Mouse (Mus musculus): ENCODE data around the gene Npas3. TPM values are rescaled to one million over a fixed set of nuclear protein-coding genes. Genes with fewer than 3 reads are reported as not detected.

The Npas3 gene
- polyA plus RNA-seq, 1 experiment from 2014 or later: 0.70 TPM

DNA sequence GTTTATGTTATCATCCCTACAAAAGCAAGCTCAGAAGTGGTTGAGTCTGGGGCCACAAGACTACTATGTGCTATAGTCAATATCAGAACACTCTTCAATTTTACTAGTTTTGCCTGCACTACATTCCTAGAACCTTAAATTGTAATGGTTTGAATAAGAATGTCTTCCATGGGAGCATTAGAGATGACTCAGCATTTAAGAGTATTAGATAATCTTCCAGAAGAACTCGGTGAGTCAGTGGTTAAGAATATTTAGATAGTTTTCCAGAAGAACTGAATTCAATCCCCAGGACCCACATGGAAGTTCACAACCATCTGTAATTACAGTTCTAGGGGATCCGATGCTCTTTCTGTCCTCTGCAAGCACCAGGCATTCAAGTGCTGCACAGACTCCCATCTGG, 280.9 kb downstream of the Npas3 start:
- no peak overlapping the region for H3K9ac ChIP-seq
- WGBS (ENCODE audit: insufficient replicate concordance): 59% methylated on average over 2 of the region's 2 CpGs
- no peak overlapping the region for H3K4me2 ChIP-seq
- no peak overlapping the region for H3K4me3 ChIP-seq
- H3K27ac ChIP-seq: no peak overlapping the region
- no peaks in the 10 kb centered on the region for H3K27me3 ChIP-seq (replicated peaks)
- no peaks in the 10 kb centered on the region for H3K9me3 ChIP-seq (replicated peaks)
- H3K36me3 ChIP-seq: no peaks in the 10 kb centered on the region
- H3K4me1 ChIP-seq: no peaks in the 10 kb centered on the region
- ATAC-seq: no peak

DNA sequence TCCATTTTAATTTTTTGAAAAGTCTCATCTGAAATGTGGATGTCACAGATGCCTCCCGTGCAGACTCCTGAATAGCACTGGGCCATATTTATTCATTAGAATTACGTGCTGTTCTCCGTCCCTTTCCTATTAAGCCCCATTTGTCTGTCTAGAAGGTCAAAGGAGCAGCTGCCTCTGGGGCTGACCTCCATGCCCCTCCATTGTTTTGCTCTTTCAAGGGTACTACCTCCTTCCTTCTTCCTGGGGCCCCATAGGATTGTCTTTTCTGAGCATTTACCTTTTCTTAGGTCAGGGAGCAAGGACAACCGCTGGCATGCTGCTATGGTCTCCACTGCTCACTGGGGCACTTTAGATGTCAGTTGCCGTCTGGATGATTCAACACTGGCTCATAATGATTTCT, 288.3 kb downstream of the Npas3 start:
- Histone ChIP-seq H3K4me3 (no peak overlapping the region), H3K27me3 (replicated peaks) (no peaks in the 10 kb centered on the region), H3K36me3 (no peaks in the 10 kb centered on the region), H3K27ac (no peak overlapping the region), H3K4me2 (no peak overlapping the region), H3K9me3 (replicated peaks) (no peaks in the 10 kb centered on the region), H3K4me1 (no peaks in the 10 kb centered on the region), H3K9ac (no peak overlapping the region)
- WGBS (ENCODE audit: insufficient replicate concordance): 71% methylated on average over 5 of the region's 5 CpGs
- ATAC-seq: no peak

DNA sequence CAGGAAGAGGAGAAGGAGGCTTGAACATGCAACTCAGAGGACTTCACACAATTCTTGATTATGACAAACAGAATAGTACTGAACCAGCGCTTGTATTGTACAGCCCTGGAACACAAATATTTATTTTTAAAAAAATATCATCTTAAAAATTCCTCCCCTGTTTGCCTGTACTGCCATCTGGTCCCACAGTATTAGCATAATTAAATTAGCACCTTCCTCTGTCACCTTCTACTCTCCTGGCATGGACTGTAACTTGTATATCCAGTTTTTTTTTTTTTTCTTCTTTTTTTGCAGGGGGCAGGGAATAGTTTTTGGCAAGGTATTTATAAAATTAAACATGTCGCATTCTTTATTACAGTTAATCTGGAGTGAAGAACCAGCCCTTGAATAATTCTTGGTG, 307.9 kb downstream of the Npas3 start:
- WGBS (ENCODE audit: insufficient replicate concordance): 77% methylated on average over 2 of the region's 2 CpGs
- Histone ChIP-seq H3K9me3 (replicated peaks) (no peaks in the 10 kb centered on the region), H3K9ac (no peak overlapping the region), H3K4me2 (no peak overlapping the region), H3K27ac (no peak overlapping the region), H3K27me3 (replicated peaks) (no peaks in the 10 kb centered on the region), H3K4me1 (no peaks in the 10 kb centered on the region), H3K36me3 (no peaks in the 10 kb centered on the region), H3K4me3 (no peak overlapping the region)
- no peak for ATAC-seq

DNA sequence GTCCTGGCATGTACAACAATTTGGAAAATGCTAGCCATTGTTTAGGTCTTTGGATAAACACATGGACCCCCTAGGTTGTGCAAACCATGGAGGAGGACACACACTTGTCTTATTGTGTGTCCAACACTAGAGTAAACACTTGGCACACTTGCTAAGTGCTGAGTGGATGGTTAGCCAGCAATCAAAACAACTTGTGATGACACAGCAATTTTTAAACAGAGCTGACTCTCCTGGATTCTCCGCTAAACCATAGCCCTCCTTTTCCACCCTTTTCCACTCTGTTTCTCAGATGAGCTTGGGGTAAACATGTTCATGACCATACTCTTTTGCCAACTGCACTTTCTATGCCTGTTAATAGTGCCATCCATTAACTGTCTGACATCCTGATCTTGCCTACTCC, 309.8 kb downstream of the Npas3 start:
- ATAC-seq: no peak
- H3K27ac ChIP-seq: no peak overlapping the region
- no peak overlapping the region for H3K4me3 ChIP-seq
- H3K9me3 ChIP-seq (replicated peaks): no peaks in the 10 kb centered on the region
- H3K36me3 ChIP-seq: no peaks in the 10 kb centered on the region
- H3K4me2 ChIP-seq: no peak overlapping the region
- H3K27me3 ChIP-seq (replicated peaks): no peaks in the 10 kb centered on the region
- no peak overlapping the region for H3K9ac ChIP-seq
- WGBS (ENCODE audit: insufficient replicate concordance): 88% methylated on average over 1 of the region's 1 CpGs
- no peaks in the 10 kb centered on the region for H3K4me1 ChIP-seq

DNA sequence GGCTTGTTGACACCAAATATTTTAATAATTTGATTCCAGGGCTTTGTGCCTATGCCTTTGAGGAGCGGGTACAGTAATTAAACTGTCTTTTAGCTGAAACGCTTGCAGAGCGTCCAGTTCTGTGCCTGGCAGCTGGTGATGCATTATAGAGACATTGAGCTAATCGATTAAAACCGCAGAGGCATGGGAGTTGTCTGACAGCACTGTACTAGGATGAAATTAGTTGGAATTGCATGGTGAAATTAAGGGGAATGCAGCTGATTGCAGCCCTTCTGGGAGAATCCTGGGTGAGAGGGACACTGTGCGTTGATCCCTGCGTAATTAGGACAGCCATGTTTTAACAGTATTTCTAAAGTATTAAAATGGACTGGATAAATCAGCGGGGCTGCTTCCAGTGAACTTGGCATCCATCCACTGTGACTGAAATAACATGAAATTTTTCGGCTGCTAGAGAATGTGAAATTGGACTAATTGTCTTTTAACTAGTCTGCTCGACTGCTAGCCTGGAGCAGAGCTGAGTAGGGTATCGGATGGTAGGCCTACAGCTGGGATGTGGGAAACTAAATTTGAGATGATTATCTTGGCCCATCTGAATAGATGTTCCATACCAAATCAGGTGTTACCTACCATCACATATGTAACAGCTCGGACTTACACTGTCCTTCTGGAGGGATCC, 318.4 kb downstream of the Npas3 start:
- no peak overlapping the region for H3K27ac ChIP-seq
- WGBS (ENCODE audit: insufficient replicate concordance): 72% methylated on average over 12 of the region's 12 CpGs
- no peak for ATAC-seq

DNA sequence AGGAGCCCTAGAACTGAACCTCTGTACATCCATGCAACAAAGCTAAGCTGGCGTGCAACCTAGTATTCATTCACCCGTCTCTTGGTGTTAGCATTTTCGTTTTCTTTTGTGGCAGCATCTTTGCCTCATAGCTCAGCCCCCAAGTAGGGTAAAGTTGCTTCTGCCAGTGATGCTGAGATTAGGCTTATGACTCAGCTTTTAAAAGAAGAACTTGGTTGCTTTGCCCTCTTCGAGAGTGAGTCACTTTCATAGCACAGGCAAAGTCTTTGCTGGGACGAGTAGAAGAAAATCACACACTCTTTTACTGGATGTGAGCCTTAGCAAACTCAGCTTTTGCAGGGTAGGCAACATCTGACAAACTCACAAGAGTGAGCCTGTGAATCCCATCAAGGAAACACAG, 332.7 kb downstream of the Npas3 start:
- no peaks in the 10 kb centered on the region for H3K27me3 ChIP-seq (replicated peaks)
- no peak overlapping the region for H3K27ac ChIP-seq
- H3K36me3 ChIP-seq: no peaks in the 10 kb centered on the region
- H3K9ac ChIP-seq: no peak overlapping the region
- no peak for ATAC-seq
- no peak overlapping the region for H3K4me3 ChIP-seq
- H3K4me2 ChIP-seq: no peak overlapping the region
- H3K4me1 ChIP-seq: no peaks in the 10 kb centered on the region
- H3K9me3 ChIP-seq (replicated peaks): no peaks in the 10 kb centered on the region
- 73% methylated on average over 5 of the region's 5 CpGs for WGBS (ENCODE audit: insufficient replicate concordance)

More for the DNA sequence above, 318.4 kb downstream of the Npas3 start:
- H3K27me3 ChIP-seq (replicated peaks): no peaks in the 10 kb centered on the region
- no peak overlapping the region for H3K9ac ChIP-seq
- no peaks in the 10 kb centered on the region for H3K9me3 ChIP-seq (replicated peaks)
- no peaks in the 10 kb centered on the region for H3K4me1 ChIP-seq
- H3K4me2 ChIP-seq: no peak overlapping the region
- H3K36me3 ChIP-seq: no peaks in the 10 kb centered on the region
- H3K4me3 ChIP-seq: no peak overlapping the region

DNA sequence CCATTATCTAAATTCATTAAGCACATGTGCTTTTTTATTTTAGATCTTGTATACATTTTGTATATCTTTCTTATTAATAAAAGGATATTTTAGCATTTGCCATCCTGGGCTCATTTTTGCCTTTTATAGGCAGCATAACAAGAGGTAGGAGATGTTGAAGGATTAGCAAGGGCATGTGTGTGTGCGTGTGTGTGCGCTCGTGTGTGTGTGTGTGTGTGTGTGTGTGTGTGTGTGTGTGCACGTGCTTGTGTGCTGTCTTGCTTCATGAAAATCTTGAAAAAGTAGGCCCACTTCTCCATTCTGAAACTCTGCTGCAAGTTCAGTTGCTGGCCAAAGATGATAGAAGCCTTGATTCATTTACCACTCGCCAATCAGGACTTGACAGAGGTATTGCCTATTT, 338.8 kb downstream of the Npas3 start:
- no peak for ATAC-seq
- H3K9me3 ChIP-seq (replicated peaks): no peaks in the 10 kb centered on the region
- WGBS (ENCODE audit: insufficient replicate concordance): 69% methylated on average over 5 of the region's 5 CpGs
- no peak overlapping the region for H3K4me2 ChIP-seq
- H3K27ac ChIP-seq: no peak overlapping the region
- no peaks in the 10 kb centered on the region for H3K27me3 ChIP-seq (replicated peaks)
- H3K4me3 ChIP-seq: no peak overlapping the region
- no peaks in the 10 kb centered on the region for H3K36me3 ChIP-seq
- H3K9ac ChIP-seq: no peak overlapping the region
- H3K4me1 ChIP-seq: no peaks in the 10 kb centered on the region

DNA sequence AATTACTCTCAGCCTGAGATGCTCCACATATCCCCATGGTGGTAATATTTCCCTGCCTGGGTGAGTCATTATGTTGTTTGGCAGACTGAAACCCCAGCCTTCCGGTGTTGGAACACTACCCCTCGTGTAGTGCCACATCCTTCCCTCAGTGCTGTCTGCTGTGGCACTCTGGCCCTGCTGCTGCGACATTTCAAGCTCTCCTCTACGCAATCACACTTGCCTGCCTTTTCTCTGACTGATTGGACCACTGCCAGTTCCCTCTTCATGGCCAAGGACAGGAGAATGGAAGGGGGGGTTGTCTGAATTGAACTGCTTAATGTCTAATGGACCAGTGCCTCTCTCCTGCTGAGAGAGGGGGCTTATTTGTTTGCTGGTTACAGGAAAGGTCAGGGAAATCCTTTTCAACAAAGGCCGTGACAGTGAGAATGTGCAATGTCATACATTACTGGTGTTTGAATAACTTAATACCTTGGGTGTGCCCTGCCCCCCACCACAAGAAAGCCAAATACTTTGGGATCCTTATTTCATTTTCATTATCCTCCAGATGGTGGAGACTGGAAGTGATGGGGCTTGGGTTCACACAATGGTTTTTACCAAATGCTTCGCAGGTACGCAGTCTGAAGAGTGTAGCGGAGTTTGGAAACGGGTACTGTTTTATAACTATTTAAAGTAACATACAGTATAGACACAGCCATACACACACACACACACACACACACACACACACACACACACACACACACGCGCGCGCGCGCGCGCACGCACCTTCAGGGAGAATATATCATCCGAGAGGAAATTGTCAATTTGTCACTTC, 339.4 kb downstream of the Npas3 start:
- no peak overlapping the region for H3K4me2 ChIP-seq
- H3K9me3 ChIP-seq (replicated peaks): no peaks in the 10 kb centered on the region
- H3K27ac ChIP-seq: no peak overlapping the region
- no peak overlapping the region for H3K4me3 ChIP-seq
- H3K9ac ChIP-seq: no peak overlapping the region
- no peaks in the 10 kb centered on the region for H3K4me1 ChIP-seq
- WGBS (ENCODE audit: insufficient replicate concordance): 76% methylated on average over 19 of the region's 19 CpGs
- no peaks in the 10 kb centered on the region for H3K36me3 ChIP-seq
- ATAC-seq: no peak
- H3K27me3 ChIP-seq (replicated peaks): no peaks in the 10 kb centered on the region

DNA sequence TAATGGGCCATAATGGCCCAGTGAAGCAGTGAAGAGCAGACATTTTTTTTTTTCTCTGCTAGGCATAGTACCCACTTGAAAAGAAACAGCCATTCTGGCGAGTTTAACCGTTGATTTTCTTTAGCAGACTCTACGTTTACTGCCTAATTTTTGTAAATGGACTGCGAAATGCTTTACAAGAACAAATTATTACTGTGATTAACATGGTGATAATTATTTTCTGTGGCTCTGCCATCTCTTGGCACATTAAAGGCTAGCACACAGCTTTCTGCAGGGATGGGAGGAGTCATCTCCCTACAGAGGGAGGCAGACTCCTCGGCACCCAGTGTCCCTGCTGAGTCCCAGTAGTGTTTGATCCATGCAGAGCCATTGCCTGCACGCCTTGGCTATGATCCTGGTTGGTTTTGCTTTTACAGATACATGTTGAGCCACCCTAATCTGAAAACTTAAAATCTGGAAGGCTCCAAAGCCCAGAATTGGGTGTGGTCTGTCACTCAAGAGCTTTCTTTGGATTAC, 341.0 kb downstream of the Npas3 start:
- H3K36me3 ChIP-seq: no peaks in the 10 kb centered on the region
- H3K9me3 ChIP-seq (replicated peaks): no peaks in the 10 kb centered on the region
- no peak overlapping the region for H3K27ac ChIP-seq
- H3K4me1 ChIP-seq: no peaks in the 10 kb centered on the region
- H3K4me3 ChIP-seq: no peak overlapping the region
- H3K27me3 ChIP-seq (replicated peaks): no peaks in the 10 kb centered on the region
- no peak overlapping the region for H3K9ac ChIP-seq
- 46% methylated on average over 6 of the region's 6 CpGs for WGBS (ENCODE audit: insufficient replicate concordance)
- H3K4me2 ChIP-seq: no peak overlapping the region
- no peak for ATAC-seq

DNA sequence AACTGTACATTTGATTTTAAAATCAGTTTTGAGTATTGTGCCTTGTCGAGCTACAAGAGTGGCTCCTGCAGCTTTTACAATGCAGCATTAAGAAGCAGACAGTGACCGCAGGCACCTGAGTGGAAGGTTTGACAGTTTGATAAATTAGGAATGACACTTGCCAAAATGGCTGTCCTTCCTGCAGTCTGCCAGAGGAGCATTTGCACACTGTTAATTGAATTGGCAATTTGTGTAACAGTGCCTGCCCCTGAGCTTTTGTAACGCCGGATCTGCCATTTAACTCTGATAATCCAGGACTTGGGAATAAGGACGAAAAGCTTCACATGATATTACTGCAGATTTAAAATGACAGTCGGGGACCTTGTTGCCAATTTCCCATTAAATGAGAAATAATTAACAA, 357.2 kb downstream of the Npas3 start:
- no peaks in the 10 kb centered on the region for H3K36me3 ChIP-seq
- no peaks in the 10 kb centered on the region for H3K4me1 ChIP-seq
- H3K4me3 ChIP-seq: no peak overlapping the region
- H3K27me3 ChIP-seq (replicated peaks): no peaks in the 10 kb centered on the region
- no peak overlapping the region for H3K9ac ChIP-seq
- no peak overlapping the region for H3K4me2 ChIP-seq
- WGBS (ENCODE audit: insufficient replicate concordance): 76% methylated on average over 6 of the region's 6 CpGs
- ATAC-seq: no peak
- H3K27ac ChIP-seq: no peak overlapping the region
- H3K9me3 ChIP-seq (replicated peaks): no peaks in the 10 kb centered on the region

DNA sequence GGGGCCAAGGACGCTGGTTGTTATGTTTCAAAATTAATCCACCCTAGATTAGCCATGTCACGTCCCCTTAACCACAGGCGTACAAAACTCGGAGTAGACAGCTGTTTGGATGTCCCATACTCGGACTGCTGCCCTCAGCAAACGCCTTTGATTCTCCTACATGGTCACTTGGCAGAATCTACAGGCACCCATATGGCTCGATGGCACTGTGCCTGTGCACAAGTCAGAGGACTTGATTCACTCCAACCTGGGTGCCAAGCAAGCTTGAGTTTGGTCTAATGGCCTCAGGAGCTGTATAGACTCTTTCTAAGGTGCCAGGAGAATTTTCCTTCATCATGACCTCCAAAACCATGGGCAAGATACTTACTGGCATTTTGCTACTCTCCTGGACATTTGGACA, 363.6 kb downstream of the Npas3 start:
- Histone ChIP-seq H3K27me3 (replicated peaks) (no peaks in the 10 kb centered on the region), H3K4me3 (no peak overlapping the region), H3K9ac (no peak overlapping the region), H3K9me3 (replicated peaks) (no peaks in the 10 kb centered on the region), H3K4me1 (no peaks in the 10 kb centered on the region), H3K27ac (no peak overlapping the region), H3K4me2 (no peak overlapping the region), H3K36me3 (no peaks in the 10 kb centered on the region)
- no peak for ATAC-seq
- 66% methylated on average over 7 of the region's 7 CpGs for WGBS (ENCODE audit: insufficient replicate concordance)

DNA sequence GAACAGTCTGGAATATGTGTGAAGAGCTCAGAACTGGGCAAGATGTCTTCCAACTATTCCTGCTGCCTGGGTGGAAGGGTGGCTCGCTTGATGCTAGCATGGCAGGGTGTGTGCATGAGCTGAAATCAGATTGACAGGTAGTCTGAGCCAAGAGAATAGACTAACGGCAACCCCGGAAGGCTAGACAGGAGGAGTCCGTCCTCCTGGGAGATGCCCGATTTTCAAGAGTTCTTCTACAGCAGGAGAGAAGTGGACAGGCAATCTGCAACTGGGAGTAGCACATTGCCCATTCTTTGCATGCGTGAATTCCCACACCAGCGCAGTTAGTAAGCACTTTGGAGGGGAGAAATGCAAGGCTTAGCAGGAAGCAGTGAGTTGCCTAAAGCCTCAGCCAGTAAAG, 372.8 kb downstream of the Npas3 start:
- Histone ChIP-seq H3K9ac (no peak overlapping the region), H3K4me3 (no peak overlapping the region), H3K4me1 (no peaks in the 10 kb centered on the region), H3K36me3 (no peaks in the 10 kb centered on the region), H3K27ac (no peak overlapping the region), H3K4me2 (no peak overlapping the region), H3K9me3 (replicated peaks) (no peaks in the 10 kb centered on the region), H3K27me3 (replicated peaks) (no peaks in the 10 kb centered on the region)
- ATAC-seq: no peak
- WGBS (ENCODE audit: insufficient replicate concordance): 76% methylated on average over 7 of the region's 7 CpGs

Measured in liver, embryonic 12.5 days (tissue).